Mouse (Mus musculus) intestine, embryonic 15.5 days (tissue): ENCODE measurements around the gene Ghr. TPM values are rescaled to one million over a fixed set of nuclear protein-coding genes. Genes with fewer than 3 reads are reported as not detected.

Experiments
- ATAC-seq: fragments of 200-750 bp; cut with Nextera tagmentation; 2 replicates; pipeline ENCODE4 v1.8.0; 2017; ENCODE audit warnings: moderate TSS enrichment, moderate library complexity
- H3K27ac ChIP-seq: fragments of 300-500 bp; sonication (generic); 2 replicates; pipeline ENCODE4 v1.5.1; 2015; ENCODE audit warnings: mild to moderate bottlenecking, inconsistent platforms
- H3K27me3 ChIP-seq: fragments of 300-500 bp; sonication (generic); replicated peaks from 2 replicates; pipeline ENCODE4 v1.6.1; 2015; ENCODE audit warnings: inconsistent platforms
- H3K36me3 ChIP-seq: fragments of 300-500 bp; sonication (generic); 2 replicates; pipeline ENCODE4 v1.6.1; 2015; ENCODE audit warnings: inconsistent platforms
- H3K4me1 ChIP-seq: fragments of 300-500 bp; sonication (generic); replicated peaks from 2 replicates; pipeline ENCODE4 v1.6.1; 2015; ENCODE audit warnings: inconsistent platforms
- H3K4me2 ChIP-seq: fragments of 300-500 bp; sonication (generic); replicated peaks from 2 replicates; pipeline ENCODE4 v1.6.1; 2015; ENCODE audit warnings: mild to moderate bottlenecking, inconsistent platforms
- H3K4me3 ChIP-seq: fragments of 300-500 bp; sonication (generic); replicated peaks from 2 replicates; pipeline ENCODE4 v1.5.1; 2015; ENCODE audit warnings: inconsistent platforms
- H3K9ac ChIP-seq: fragments of 300-500 bp; sonication (generic); 2 replicates; pipeline ENCODE4 v1.6.1; 2015; ENCODE audit warnings: inconsistent platforms
- H3K9me3 ChIP-seq: fragments of 300-500 bp; sonication (generic); 2 replicates; pipeline ENCODE4 v1.6.1; 2016; ENCODE audit warnings: inconsistent platforms
- WGBS: fragments of 180-500 bp; shearing (Covaris S2); methylation state at CpG from one replicate; pipeline ENCODE4 v1.1.7; 2015; 5-methylcytosine and 5-hydroxymethylcytosine counted together
- polyA plus RNA-seq: library from polyadenylated mRNA; unstranded; fragments of >200 nt; fragmentation: Nextera tagmentation; extraction: Ambion mirVana; gene quantifications from 2 replicates; pipeline ENCODE4 v1.2.1, GENCODE M21; 2015

Ghr gene
- polyA plus RNA-seq, 1 experiment from 2014 or later = 111 TPM

DNA sequence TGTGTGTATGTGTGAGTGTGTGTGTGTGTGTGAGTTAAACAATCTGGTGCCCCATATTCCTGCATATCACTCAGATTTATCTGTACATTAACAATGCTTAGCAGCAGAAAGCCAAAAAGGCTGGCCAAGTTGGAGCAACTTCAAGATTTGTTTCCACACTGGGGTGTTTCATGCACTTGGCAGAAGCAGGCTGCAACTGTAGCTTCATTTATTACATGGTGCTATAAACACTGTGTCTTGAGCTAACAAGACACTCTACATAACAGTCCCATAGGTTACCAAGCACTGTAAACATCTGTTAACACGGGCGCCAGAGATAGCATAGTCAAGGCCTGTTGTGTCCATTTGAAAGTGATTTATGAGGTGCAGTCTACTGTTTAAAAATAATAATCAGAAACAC lies 3.1 kb downstream of the Ghr start:
- H3K27me3 ChIP-seq = no peaks in the 10 kb centered on the region

DNA sequence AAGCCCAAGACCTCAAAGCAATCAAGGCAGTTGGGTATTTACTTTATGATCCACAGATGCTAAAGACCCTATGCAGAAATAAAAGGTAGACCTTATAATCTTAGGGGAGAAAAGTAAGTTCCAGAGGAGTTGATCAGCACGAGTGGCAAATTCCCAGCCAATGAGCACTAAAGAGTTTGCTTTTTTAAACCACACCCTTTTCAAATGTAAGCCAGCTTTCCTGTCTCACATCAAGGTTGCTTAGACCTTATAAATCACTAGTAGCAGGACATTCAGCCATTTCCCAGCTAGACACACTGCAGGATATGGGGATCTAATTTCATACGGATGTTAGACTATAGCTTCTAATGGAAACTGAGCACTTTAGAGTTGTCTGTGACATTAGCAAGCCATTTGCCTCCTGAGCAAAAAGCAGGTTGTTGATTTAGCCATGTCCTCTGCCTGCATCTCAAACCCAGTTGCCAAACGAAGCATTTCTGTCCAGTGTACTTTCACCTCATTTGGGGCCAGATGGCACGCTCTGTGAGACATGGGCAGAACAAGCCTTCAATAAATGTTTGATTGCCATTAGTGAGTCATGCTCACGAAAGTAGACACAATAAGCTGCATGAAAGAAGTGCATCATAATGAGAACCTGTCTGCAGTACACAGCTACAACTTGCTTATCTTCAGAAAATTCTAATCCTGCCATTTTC lies 4.9 kb downstream of the Ghr start:
- WGBS = 54% methylated on average over 5 of the region's 5 CpGs
- Histone ChIP-seq H3K27me3 (no peaks in the 10 kb centered on the region), H3K36me3 (no peaks in the 10 kb centered on the region), H3K27ac (no peak overlapping the region), H3K4me3 (no peak overlapping the region), H3K9me3 (no peaks in the 10 kb centered on the region), H3K9ac (no peak overlapping the region), H3K4me2 (no peak overlapping the region), H3K4me1 (peaks cover 13% of the 10 kb centered on the region; the same call in 1 of the 2 replicates)
- ATAC-seq = no peak

More for the DNA sequence above, 3.1 kb downstream of the Ghr start:
- H3K4me1 ChIP-seq = peaks cover 21% of the 10 kb centered on the region; the same call in 1 of the 2 replicates
- peak overlapping the region; percentile 18; the same call in 1 of the 2 replicates for H3K27ac ChIP-seq
- ATAC-seq = 0 out of 2 replicates have a peak, but pooled peaks have one; percentile 13
- no peaks in the 10 kb centered on the region for H3K36me3 ChIP-seq
- peak overlapping the region; percentile 58 for H3K4me2 ChIP-seq
- WGBS = 13% methylated on average over 2 of the region's 2 CpGs
- no peak overlapping the region for H3K9ac ChIP-seq
- peak overlapping the region; percentile 22 for H3K4me3 ChIP-seq
- H3K9me3 ChIP-seq = no peaks in the 10 kb centered on the region

DNA sequence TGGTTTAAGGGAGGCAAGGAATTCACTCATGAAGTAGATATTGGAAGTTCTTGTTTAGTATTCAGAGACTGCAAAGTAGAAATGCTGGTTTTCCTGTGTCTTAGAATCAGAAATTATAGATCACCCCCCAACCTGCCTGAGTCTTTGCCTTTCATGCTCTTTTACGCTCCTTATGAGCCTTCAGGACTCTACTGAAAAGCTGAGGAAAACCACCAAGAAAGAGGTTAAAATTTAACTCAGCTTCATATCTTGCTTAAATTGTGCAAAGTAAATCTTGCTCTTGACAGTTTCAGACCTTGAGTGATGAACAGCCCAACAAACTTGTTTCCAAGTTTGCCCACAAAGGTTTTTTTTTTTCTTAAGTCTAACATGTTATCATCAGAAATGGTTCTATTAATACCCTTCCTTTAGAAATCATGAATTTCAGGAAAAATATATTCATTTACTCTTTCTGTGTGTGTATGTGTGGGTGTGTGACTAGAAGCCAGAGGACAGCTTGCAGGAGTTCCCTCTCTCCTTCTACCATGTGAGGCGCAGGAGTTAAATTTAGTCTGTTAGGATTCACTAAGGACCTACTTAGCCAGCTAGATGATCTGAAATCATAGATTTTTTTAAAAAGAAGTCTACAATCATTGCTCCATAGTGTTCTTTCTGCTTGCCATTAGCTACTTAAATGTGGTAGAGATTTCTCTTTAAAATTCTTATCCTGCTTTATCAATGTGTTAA lies 14.0 kb downstream of the Ghr start:
- no peak overlapping the region for H3K4me2 ChIP-seq
- no peak overlapping the region for H3K9ac ChIP-seq
- no peak overlapping the region for H3K4me3 ChIP-seq
- no peaks in the 10 kb centered on the region; the same call in 1 of the 2 replicates for H3K4me1 ChIP-seq
- no peaks in the 10 kb centered on the region for H3K36me3 ChIP-seq
- ATAC-seq = no peak; the same call in 1 of the 2 replicates
- no peaks in the 10 kb centered on the region for H3K27me3 ChIP-seq
- H3K9me3 ChIP-seq = no peaks in the 10 kb centered on the region
- no peak overlapping the region for H3K27ac ChIP-seq
- 73% methylated on average over 2 of the region's 2 CpGs for WGBS

DNA sequence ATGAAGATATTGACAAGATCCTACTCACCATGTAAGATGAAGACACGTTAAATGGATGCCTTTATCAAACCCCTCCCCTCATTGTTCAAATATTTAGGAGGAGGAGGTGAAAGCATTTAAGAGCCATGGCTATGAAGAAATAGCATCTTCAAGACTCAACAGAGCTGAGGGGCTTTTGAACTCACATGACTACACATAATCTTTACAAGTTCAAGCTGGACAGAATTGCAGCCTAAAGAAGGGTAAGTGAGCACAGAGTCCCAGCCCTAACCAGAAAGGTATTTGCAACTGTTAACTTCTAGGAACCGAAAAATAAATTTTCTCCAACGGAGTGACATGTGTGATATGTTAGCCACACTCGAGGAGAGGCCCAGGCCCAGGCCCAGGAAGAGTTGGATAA lies 18.7 kb downstream of the Ghr start:
- ATAC-seq = no peak
- no peak overlapping the region for H3K4me2 ChIP-seq
- H3K4me1 ChIP-seq = 0 out of 2 replicates have a peak, but pooled peaks cover 3% of the 10 kb centered on the region
- 54% methylated on average over 4 of the region's 4 CpGs for WGBS
- H3K4me3 ChIP-seq = no peak overlapping the region
- no peak overlapping the region for H3K9ac ChIP-seq
- H3K9me3 ChIP-seq = no peaks in the 10 kb centered on the region
- no peaks in the 10 kb centered on the region for H3K27me3 ChIP-seq
- no peak overlapping the region for H3K27ac ChIP-seq
- no peaks in the 10 kb centered on the region for H3K36me3 ChIP-seq

DNA sequence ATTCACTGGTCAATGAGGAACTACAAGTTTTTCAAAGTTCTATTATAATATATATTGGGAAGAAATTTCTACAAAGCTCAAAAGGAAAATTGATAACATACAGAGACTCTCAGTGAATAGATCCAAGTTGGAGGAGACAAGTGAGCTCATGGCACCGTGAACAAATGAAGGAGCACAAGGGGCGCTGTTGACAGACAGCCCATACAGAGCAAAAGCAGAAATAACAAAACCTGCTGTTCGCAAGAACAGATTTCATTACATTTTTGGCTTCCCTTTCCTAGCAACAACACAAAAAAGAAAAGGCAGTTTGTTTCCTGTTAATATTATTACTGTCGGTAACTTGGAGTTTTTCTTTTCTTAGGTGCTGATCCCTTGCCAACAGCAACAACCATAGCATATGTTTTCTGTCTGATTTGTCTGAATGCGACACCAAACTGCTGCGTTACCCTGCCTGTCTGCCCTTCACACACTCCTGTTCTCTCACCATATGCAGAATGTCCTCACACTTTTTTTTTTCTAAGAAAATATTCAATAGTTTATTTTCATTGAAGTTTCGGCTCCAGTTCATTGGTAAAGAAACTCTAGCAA lies 19.3 kb downstream of the Ghr start:
- H3K9ac ChIP-seq = no peak overlapping the region
- H3K4me1 ChIP-seq = 0 out of 2 replicates have a peak, but pooled peaks cover 3% of the 10 kb centered on the region
- H3K36me3 ChIP-seq = no peaks in the 10 kb centered on the region
- H3K4me2 ChIP-seq = no peak overlapping the region
- 59% methylated on average over 7 of the region's 7 CpGs for WGBS
- H3K27me3 ChIP-seq = no peaks in the 10 kb centered on the region
- H3K4me3 ChIP-seq = no peak overlapping the region
- no peak for ATAC-seq
- no peak overlapping the region for H3K27ac ChIP-seq
- no peaks in the 10 kb centered on the region for H3K9me3 ChIP-seq

DNA sequence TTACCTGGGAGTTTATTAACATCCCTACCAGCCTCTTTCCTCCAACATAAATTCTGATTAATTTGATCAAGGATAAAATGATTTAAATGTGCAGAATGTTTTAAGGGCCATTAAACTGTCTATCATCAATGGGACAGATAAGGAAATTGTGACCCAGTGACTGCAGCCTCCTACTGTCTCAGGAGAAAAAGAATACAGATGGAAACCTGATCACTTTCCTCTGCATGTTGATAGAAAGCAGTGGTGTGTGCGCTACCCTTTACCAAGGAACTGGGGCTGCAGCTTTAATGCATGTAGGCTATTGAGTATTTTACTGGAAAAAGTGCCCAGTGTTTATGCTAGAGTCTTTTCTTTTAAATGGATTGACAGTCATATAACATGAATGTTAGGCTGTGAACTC lies 19.8 kb downstream of the Ghr start:
- H3K27ac ChIP-seq = no peak overlapping the region
- no peaks in the 10 kb centered on the region for H3K9me3 ChIP-seq
- no peak overlapping the region for H3K9ac ChIP-seq
- 0 out of 2 replicates have a peak, but pooled peaks cover 3% of the 10 kb centered on the region for H3K4me1 ChIP-seq
- no peaks in the 10 kb centered on the region for H3K36me3 ChIP-seq
- no peaks in the 10 kb centered on the region for H3K27me3 ChIP-seq
- H3K4me2 ChIP-seq = no peak overlapping the region
- H3K4me3 ChIP-seq = no peak overlapping the region
- no peak for ATAC-seq
- WGBS = 74% methylated on average over 1 of the region's 1 CpGs

DNA sequence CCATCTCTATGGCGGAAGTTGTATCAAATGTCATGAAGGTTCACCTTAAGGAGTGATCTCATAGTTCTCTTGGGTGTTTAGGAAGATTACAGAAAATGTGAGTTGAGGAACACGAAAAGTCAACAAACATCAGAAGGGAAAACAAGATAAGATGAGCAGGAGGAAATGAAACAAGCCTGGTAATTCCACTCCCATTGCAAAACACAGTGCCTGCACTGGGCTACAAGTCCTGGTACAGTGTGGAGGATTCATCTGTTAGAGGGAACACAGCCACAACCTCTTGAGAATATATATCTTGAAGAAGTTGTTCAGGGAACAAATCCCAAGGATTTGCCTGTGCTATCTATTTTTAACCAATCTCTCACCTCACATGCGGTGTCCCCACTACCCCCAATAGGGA lies 24.8 kb downstream of the Ghr start:
- Histone ChIP-seq H3K9ac (no peak overlapping the region), H3K4me2 (no peak overlapping the region), H3K4me1 (0 out of 2 replicates have a peak, but pooled peaks cover 1% of the 10 kb centered on the region), H3K36me3 (no peaks in the 10 kb centered on the region), H3K9me3 (no peaks in the 10 kb centered on the region), H3K4me3 (no peak overlapping the region), H3K27me3 (no peaks in the 10 kb centered on the region), H3K27ac (no peak overlapping the region)
- no peak for ATAC-seq
- WGBS = 86% methylated on average over 3 of the region's 3 CpGs

DNA sequence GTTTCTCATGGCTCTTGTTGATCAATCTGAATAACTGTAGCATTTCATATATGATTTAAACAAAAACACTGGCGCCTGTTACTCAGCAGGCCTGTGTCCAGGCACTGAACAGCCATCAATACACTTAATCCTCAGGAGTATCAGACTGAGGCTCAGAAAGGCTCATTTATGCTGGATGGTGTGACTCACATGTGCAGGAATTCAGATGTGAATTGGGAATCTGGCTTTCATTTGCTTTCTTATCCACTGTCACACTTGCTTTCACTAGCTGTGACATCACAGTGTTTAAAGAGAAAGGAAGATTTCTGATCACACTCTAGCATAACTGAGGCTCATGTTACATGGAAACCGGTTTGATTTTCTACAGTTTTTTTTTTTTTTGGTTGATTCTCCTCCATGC lies 39.0 kb downstream of the Ghr start:
- H3K9me3 ChIP-seq = no peaks in the 10 kb centered on the region
- no peak for ATAC-seq
- H3K4me3 ChIP-seq = no peak overlapping the region
- no peak overlapping the region for H3K4me2 ChIP-seq
- H3K36me3 ChIP-seq = peaks cover 2% of the 10 kb centered on the region; the same call in 1 of the 2 replicates
- H3K4me1 ChIP-seq = no peaks in the 10 kb centered on the region
- no peak overlapping the region for H3K9ac ChIP-seq
- H3K27ac ChIP-seq = no peak overlapping the region
- 88% methylated on average over 2 of the region's 2 CpGs for WGBS
- no peaks in the 10 kb centered on the region for H3K27me3 ChIP-seq

DNA sequence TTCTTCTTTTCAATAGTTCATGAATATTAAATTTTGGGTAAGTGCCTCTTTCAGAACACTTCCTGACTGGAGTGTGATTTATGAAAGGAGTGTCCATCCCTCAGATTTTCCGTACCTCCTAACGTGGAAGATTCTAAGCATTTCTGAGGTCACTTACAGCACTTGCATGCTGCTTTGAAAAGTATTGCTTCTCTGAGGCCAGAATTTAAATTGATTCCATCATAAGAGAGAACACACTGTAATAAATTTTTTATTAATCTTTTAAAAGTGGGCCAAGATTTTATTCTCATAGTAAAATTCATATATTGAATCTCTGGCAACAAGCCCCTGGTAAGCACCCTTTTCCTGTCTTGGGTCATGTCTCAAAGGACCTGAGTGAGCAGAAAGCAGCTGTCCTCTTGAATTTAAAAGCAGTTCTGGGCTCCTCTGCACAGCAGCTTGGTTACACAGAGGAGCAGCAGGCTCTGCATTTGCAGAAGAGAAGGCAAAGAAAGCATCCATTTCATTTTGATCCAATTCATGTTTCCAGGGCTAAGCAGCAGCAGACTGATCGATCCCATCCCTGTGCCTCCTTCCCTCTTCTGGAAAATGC lies 46.9 kb downstream of the Ghr start:
- Histone ChIP-seq H3K4me2 (no peak overlapping the region), H3K4me1 (no peaks in the 10 kb centered on the region), H3K9me3 (no peaks in the 10 kb centered on the region), H3K9ac (no peak overlapping the region), H3K4me3 (no peak overlapping the region), H3K27ac (no peak overlapping the region), H3K36me3 (no peaks in the 10 kb centered on the region), H3K27me3 (no peaks in the 10 kb centered on the region)
- WGBS = 63% methylated on average over 3 of the region's 3 CpGs
- no peak for ATAC-seq

DNA sequence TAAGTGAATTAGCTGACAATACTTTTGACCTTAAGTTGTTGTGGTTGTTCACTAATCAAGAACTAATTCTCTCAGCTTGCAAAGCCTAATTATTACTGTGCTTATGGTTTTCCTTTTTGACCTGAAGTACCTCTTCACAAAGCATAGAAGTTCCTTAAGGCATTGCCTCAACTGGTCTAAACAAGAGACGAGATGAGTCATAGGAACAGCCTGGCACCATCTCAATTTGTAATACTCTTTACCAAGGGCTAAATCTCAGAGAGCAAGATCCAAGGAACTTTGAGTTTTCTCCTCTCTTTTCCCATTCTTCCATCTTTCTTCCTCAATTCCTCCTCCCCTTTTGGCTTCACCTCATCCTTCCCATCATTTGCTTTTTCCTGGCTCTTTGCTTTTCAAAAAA lies 69.3 kb downstream of the Ghr start:
- no peak overlapping the region for H3K27ac ChIP-seq
- H3K36me3 ChIP-seq = no peaks in the 10 kb centered on the region
- H3K27me3 ChIP-seq = no peaks in the 10 kb centered on the region
- H3K4me1 ChIP-seq = no peaks in the 10 kb centered on the region
- H3K9me3 ChIP-seq = no peaks in the 10 kb centered on the region
- ATAC-seq = no peak
- WGBS = 94% methylated on average over 1 of the region's 1 CpGs
- no peak overlapping the region for H3K9ac ChIP-seq
- H3K4me2 ChIP-seq = no peak overlapping the region
- no peak overlapping the region for H3K4me3 ChIP-seq

DNA sequence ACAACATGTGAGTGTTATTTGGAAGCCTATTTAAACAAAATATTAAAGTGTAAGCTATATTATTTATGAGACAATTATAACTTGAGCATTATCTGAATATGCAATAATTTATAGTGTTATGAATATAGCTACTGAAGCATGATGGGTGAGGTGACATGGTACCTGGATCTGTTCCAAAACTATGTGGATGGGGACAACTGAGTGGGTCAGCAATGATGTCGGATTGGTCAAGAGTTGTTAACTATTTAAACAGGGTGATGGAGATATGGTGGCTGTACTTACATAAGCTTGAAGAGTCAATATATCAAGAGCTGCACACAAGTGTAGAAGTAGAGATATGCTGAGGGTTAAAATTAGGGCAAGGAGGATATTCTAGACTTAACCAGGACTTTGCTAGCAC lies 70.9 kb downstream of the Ghr start:
- ATAC-seq = no peak
- no peak overlapping the region for H3K27ac ChIP-seq
- no peaks in the 10 kb centered on the region for H3K36me3 ChIP-seq
- H3K9ac ChIP-seq = no peak overlapping the region
- H3K4me1 ChIP-seq = peaks cover 4% of the 10 kb centered on the region; the same call in 1 of the 2 replicates
- WGBS = 68% methylated on average over 1 of the region's 1 CpGs
- H3K4me2 ChIP-seq = no peak overlapping the region
- no peaks in the 10 kb centered on the region for H3K9me3 ChIP-seq
- no peaks in the 10 kb centered on the region for H3K27me3 ChIP-seq
- no peak overlapping the region for H3K4me3 ChIP-seq

DNA sequence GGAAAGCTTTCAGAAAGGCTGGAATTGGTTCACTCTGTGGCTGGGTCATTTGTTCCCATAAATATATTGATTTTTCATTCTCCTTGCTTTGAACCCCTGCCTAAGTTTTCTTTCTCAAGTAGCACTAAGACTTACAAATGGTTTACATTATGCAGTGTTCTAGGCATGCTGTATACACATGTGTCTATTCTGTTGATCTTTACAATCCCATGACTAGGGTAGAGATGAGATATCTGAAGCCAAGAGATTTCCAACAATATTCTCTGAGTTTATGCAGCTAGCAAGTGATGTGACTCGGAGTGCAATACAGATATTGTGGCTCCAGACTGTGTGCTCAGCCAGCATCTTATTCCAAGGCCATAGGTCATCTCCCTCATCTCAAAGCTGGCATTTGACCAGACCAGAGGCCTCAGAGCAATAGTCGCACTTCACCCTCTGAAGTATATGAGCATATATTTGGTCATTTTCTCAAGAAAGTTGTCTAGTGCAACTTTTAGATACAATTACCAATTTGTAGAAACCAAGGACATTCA lies 71.6 kb downstream of the Ghr start:
- H3K9me3 ChIP-seq = no peaks in the 10 kb centered on the region
- H3K27me3 ChIP-seq = no peaks in the 10 kb centered on the region
- H3K4me2 ChIP-seq = no peak overlapping the region
- ATAC-seq = no peak
- no peak overlapping the region for H3K27ac ChIP-seq
- WGBS = 83% methylated on average over 2 of the region's 2 CpGs
- H3K36me3 ChIP-seq = no peaks in the 10 kb centered on the region
- no peak overlapping the region for H3K9ac ChIP-seq
- peaks cover 4% of the 10 kb centered on the region; the same call in 1 of the 2 replicates for H3K4me1 ChIP-seq
- no peak overlapping the region for H3K4me3 ChIP-seq
